Mouse (Mus musculus) adrenal gland, postnatal 36 days (tissue): Measurements from ENCODE around the gene Mark4. TPM values are rescaled to one million over a fixed set of nuclear protein-coding genes. Genes with fewer than 3 reads are reported as not detected.

Experiments used
- DNase-seq, 2 experiments: peaks; one replicate each; pipeline ENCODE4 v3.0.0; 2021; ENCODE audit warnings: mixed read lengths in 1 of 2
- total RNA-seq, 2 experiments: library from RNA; stranded (reverse); gene quantifications; 2 replicates each; pipeline ENCODE4 v1.2.3; 2021

Mark4 gene
- total RNA-seq, 2 experiments from 2014 or later: 46.5 to 50.3 TPM

DNA sequence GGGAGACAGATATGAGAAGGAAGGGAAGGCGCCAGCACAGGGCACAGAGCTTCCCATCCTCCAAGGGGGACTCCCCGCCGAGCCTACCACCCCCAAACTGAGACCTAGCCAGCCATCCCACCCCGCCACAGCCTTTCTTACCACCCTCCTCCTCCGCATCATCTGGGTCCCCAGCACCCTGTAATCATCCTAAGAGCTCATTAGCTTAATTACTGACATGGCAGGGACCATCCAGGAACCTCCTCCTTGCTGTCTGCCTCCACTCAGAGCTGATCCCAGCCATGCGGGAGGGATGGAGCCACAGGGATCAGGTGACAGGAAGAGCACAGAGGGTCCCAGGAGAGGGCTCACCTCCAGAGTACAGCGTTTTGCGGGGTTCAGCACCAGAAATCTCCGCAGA is 21.6 kb downstream of the Mark4 start:
- DNase-seq: no peak

DNA sequence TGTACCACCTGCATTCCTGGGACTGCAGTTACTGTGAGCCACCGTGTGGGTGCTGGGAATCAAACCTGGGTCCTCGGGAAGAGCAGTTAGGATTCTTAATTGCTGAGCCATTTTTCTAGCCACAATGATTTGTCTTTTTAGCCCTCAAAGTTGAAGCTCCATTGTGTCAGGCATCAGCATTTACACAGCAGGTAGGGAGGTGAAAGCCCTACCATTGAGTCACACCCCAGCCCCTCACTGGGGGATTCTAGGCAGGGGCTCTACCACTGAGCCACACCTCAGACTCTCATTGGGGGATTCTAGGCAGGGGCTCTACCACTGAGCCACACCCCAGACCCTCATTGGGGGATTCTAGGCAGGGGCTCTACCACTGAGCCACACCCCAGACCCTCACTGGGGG is 22.3 kb downstream of the Mark4 start:
- DNase-seq: no peak

DNA sequence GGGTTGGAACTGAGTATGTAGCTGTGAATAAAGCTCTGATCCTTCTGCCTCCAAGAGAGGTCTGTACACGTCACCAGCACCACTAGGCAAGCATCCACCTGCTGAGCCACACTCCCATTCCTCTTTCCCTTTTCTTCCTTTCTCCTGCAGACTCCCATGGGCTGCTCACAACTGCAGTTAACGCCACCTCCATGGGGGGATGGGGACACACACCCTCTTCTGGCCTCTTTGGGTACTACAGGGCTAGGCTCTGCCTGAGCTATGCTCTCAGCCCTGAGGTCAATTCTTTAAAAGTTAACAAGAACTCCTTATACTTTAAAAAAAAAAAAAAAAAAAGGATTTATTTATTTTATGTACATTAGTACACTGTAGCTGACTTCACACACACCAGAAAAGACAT is 26.1 kb downstream of the Mark4 start:
- no peak for DNase-seq

DNA sequence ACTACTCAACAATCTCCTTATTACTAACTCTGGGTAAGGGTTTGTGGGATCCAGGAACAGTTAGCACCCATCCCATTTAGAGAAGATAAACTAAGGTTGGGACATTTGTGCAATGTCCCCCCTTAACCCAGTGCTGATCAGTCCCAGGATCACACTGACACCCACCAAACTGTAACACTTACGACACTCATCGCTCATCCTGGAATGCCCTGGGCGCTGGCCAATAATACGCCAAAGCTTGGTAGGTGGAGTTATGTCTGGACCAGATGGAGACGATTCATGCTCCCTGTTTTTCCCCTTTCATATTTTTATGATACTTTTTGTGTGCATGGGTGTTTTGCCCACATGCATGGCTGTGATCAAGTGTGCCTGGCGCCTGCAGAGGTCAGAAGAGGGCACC is 28.2 kb downstream of the Mark4 start:
- DNase-seq: no peak

DNA sequence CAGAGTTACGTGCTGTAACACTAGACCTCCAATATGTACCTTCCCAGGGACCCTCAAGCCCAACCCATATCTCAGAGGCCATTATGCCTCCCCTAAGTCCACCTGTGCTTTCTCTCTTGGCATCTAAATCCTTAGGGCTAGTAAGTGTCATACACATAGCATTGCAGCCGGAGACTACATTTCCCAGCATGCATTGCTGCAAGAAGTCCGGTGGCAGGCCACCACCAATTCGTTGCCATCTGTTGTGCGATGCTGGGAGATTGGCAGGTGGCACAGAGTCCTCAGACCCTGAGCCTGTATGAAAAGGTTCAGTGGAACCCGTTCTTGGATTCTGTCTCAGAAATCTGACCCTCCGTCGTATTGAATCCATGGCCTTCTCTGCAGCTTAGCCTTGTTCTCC is 28.9 kb downstream of the Mark4 start:
- no peak for DNase-seq

DNA sequence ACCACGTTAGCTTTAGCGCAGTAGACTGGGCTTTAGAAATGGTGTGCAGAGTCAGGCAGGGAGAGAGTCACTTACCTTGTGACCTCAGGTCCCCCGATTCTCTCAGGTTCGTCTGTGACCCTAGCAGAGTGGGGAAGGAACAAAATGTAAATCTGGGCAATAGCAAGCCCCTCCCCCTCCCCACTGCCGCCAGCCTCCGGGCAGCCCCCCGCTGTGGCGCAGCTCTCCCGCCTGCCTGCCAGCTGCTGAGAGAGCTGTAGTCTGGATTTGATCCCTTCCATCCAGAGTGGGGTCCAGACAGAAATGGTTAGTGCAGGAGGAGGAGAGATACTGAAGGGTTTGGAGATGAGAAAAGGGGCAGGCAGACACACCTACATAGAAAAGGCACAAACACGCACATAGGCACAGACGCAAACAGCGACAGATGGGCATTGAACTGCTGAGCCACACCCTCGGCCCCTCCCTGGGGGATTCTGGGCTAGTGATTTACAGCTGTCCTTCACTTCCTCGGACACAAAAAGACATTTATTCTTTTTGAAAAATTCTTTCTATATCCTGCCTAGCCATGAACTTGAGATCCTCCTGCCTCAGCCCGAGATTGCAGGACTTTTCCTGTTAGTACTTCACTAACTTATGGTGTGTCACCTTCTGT is 30.5 kb downstream of the Mark4 start:
- no peak for DNase-seq

DNA sequence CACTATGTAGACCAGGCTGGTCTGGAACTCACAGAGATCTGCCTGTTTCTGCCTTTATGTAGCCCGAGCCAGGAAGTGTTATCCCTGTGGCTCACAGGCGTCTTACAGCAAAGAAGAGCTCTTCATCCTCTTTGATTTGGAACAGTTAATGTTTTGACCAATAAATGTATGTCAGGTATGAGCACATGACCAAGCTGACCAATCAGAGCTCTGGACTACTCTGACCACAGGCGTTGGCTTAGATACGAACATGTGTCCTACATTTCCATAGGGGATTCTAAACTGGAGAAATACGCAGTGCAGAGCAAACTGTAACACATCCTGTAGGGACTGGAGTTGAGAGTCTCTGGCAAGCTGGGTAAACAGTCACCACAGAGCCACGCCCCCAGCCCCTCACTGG is 31.7 kb downstream of the Mark4 start:
- DNase-seq: no peak

DNA sequence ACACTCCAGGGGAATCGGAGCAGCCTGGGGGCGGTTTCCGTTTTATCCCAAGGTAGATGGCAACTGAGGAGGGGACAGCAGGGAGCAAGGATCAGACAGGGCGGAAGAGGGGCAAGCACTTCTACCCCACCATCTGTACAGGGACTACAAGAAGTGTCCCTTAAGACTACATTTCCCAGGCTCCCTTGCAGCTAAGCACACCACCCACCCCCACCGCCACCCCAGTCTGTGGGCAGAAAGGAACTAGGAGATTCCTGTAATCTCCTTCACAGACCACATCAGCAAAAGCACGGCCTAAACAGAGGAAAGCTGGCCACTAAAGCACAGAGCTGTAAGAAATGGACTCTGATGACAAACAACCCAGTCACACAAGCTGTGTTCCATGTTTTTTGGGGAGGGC is 32.3 kb downstream of the Mark4 start:
- DNase-seq: no peak

DNA sequence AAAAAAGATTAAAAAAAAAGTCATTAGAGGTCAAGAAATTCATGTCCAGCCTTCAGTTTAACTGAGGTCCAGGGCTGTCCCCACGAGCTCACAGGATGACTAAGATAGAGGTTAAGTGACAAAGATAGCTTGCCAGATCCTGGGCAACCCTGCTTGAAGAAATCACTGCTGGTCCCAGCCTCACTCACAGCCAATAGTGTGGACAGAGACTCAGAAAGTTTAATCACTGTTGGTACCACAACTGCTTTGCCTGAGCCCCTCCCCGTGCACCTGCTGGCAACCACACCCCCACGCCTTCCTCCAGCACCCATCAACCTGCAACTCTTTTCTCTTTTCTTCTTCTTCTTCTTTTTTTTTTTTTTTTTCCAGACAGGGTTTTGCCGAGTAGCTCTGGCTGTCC is 34.6 kb downstream of the Mark4 start:
- no peak for DNase-seq

DNA sequence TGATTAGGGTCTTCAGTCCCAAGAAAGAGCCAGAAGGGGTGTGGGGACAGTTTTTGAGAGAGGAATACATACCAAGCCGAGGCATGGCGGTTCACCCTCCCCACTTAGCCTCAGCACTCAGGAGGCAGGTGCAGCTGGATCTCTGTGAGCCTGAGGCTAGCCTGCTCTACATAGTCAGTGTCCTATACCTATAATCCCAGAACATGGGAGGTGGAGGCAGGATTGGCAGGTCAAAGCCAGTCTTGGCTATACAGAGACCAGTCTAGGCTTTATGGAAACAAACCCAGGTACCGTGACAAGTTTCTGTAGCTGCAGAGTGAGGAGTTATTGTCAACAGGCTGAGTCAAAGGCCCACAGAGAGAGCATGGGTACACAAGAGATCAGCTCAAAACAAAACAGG is 35.5 kb downstream of the Mark4 start:
- DNase-seq: no peak

DNA sequence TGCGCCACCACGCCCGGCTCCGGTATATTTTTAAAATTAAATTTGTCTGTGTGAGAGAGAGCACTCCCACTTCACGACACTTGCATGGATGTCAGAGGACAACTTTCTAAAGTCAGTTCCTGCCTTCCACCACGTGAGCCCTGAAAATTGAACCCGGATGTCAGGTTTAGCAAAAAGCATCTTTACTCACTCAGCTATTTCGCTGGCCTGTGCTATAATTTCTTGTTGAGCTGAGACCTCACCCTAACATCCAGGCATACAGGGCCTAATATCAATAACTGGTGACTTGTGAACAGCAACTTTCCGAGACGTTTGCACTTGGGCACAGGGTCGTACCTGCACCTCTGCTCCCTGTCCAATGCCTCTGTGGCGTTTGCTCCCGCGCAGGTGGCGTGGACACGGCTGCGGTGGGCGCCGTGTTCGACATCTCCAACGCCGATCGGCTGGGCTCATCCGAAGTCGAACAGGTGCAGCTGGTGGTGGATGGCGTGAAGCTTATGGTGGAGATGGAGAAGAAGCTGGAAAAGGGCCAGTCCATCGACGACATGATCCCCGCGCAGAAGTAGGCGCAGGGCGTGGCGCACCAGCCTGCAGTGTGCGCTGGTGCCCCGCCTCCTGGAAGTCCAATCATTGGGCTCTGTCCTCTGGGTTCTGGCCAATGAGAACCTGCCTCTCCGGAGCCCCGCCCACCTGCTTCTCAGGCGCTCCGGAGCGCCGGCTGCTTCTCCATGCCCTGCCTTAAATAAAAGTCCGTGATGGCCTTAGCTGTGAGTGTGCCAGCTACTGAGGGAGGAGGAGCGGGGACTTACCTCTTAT is 37.6 kb downstream of the Mark4 start:
- DNase-seq: peak; percentile 93 to 96

DNA sequence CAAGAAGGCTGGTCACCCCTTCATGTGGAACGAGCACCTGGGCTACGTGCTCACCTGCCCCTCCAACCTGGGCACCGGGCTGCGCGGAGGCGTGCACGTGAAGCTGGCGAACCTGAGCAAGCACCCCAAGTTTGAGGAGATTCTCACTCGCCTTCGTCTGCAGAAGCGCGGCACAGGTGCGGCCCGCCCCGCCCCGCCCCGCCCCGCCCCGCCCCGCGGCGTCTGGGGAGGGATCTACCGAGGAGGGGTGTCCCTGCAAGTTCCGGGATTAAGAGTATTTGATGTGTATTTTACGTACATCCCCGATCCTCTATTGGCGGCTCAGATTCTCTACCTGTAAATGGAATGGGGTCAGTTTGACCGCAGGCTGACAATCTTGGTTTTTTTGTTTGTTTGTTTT is 38.5 kb downstream of the Mark4 start:
- no peak for DNase-seq

DNA sequence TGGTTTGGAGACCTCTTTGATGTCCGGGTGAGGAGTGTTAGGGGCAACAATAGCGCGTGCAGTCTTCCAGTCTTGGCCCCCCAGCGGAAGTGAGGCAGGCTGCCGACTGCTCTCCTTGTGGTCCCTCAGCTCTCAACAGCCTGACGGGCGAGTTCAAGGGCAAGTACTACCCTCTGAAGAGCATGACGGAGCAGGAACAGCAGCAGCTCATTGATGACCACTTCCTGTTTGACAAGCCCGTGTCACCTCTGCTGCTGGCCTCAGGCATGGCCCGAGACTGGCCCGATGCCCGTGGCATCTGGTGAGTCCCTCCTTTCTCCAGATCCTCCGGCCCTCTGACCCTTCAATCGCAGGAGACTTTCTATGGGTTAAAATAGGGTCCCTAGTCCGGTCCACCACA is 42.0 kb downstream of the Mark4 start:
- DNase-seq: no peak

DNA sequence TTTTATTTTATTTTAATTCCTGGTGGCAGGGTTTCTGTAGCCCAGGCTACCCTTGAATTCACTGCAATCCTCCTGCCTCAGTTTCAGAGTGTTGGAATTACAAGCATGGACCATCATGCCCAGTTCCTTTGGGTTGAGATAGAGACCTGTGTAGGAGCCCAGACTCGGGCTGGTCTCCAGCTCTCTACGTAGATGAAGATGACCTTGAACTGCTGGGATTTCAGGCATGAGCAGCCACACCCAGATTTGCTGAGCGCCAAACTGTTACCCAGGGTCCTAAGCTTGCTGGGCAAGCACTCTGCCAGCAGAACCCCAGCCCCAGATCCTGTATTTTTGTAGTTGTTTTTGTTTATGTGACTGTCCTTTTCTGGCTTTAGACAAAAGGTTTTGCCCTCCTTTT is 45.1 kb downstream of the Mark4 start:
- DNase-seq: no peak

DNA sequence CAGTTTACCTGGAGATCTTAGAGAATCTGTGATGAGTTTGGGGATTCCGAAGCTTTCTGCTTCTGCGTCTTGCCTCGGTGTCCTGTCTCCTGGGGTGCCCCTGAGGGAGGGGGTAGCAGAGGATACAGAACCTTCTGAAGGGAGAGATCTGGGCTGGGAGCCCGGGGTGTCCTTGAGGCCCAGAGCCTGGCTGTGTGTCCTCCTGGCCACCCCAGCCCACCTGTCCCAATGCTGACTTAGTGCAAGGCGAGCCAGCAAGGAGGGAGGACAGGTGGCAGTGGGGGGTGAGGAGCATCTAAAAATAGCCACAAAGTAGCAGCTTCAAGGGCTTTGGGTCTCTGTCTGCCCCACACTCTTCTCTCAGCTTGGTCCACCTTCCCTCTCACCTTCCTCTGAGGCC is 46.8 kb downstream of the Mark4 start:
- DNase-seq: peak in 1 of 2 experiments; percentile 55

DNA sequence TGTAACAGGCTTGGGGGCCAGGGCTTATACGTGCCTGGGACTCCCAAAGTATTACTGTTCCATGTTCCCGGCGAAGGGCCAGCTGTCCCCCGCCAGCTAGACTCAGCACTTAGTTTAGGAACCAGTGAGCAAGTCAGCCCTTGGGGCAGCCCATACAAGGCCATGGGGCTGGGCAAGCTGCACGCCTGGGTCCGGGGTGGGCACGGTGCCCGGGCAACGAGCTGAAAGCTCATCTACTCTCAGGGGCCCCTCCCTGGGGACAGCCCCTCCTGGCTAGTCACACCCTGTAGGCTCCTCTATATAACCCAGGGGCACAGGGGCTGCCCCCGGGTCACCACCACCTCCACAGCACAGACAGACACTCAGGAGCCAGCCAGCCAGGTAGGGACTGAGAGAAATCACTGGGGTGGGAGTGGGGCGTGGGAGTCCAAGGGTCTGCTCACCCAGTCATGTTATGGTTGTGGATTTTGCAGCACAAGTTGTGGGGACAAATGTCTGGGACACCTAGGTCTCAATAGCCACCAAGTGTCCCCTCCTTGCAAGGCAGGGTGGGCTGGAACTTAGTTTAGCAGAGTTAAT is 47.8 kb downstream of the Mark4 start:
- DNase-seq: peak; percentile 87

DNA sequence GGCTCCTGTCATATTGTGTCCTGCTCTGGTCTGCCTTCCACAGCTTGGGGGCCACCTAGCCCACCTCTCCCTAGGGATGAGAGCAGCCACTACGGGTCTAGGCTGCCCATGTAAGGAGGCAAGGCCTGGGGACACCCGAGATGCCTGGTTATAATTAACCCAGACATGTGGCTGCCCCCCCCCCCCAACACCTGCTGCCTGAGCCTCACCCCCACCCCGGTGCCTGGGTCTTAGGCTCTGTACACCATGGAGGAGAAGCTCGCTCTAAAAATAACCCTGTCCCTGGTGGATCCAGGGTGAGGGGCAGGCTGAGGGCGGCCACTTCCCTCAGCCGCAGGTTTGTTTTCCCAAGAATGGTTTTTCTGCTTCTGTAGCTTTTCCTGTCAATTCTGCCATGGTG is 48.9 kb downstream of the Mark4 start:
- no peak for DNase-seq

DNA sequence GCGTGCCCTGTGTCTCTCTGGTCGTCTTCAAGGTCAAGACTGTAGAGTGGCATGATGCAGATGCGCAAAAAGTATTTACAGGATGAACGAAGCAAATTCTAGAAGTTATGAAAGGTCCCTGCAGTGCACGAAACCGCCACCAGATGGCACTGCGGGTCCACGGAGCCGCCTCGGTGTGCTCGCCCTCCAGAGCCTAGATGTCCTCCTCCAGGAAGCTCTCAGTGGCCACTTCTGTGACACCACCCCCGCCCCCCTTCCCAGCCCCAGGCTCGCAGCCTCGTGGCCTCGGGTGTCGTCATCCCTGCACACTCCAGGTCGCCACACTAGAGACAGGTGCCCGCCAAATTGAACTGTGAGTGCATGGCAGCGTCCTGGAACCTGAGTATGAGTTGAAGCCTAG is 53.2 kb downstream of the Mark4 start:
- DNase-seq: peak; percentile 82 to 88

DNA sequence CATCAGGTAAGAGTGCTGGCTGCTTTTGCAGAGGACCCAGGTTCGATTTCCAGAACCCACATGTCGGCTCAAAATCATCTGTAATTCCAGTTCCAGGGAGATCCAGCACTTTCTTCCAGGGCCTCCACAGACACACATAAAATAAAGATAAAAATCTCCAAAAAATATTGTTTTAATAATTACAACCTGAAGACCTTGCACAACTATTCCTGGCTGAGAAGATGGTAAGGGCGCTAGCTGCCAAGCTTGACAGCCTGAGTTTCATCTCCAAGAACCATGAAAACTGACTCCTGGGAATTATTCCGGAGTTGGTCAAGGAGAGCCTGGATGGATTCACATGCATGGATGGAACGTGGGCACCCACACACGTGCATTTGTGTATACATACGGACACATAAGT is 54.1 kb downstream of the Mark4 start, which contains the start of gene Ckm:
Gene Ckm (plus strand): TSS at position 301 of the 400 bp plus-strand sequence.
- no peak for DNase-seq

DNA sequence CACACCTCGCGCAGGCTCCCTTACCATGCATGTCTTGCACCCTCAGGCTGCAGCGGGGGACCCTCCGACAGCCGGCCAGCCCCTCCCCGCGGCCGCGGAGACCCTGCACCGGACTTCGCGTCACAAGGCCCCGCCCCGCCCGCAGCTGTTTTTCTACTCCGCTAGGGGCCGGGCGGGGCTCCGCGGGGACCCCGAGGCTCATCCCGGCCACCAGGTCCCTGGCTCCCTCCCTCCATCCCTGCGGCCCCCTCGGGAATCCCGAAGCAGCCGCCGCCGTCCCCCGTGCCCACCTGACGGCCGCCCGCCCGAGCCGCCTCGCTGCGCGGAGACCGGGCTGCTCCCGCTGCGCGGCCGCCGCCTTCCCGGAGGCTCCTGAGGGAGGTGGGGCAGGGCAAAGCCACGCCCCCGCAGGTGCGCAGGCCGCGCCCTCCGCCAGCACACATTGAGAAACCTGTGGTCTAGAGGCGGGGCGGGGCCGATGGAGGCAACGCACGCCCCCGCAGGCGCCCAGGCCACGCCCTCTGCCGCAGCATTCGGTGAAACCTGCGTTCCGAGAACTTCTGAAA is 54.8 kb downstream of the Mark4 start, which contains the start of gene Klc3:
Gene Klc3 (minus strand): TSS at position 374 of the 566 bp plus-strand sequence.
- peak; percentile 61 to 72 for DNase-seq

DNA sequence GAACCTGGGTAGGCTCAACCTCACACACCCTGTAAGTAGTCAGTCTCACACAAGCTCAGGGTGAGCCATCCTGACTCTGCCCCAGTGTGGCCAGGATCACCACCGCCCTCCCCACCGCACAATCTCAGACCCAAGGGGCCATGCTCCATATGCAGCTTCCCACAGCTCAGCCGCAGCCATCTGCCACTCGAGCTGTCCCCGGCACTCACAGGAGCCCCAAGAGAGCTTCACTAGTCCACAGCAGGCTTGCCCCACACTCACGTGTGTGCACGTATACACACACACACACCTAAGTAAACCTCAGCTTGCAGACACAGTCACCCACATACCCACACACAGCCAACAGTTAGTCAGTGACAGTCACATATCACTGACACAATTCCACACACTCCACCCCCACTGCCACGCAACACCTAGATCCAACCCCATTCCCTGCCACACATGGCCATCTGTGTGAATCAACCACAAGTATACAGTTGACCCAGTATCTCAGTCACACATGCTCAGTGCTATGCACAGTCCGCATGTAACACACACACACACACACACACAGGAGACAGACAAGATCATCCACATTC is 56.0 kb downstream of the Mark4 start:
- DNase-seq: no peak

DNA sequence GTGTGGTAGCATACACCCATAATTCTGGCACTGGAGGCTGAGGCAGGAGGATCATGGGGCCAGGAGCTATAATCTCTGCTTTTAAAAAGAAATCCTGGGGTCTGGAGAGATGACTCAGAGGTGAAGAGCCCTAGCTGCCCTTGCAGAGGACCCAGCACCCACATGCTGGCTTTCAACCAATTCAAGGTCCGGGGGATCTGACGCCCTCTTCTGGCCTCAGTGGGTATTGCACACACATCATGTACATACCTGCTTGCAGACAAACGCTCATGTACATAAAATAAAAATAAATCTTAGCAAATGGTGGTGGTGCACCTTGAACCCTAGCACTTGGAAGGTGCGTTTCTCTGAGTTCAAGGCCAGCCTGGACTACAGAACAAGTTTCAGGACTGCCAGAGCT is 57.7 kb downstream of the Mark4 start:
- DNase-seq: no peak
